Mouse (Mus musculus) NIH3T3 (cell line): ENCODE results near the gene Poc1b.

ENCODE experiments used
- DNase-seq: peaks from one replicate; pipeline ENCODE4 v3.0.0-alpha.2; 2012; ENCODE audit warnings: low read depth

Gene Poc1b

DNA sequence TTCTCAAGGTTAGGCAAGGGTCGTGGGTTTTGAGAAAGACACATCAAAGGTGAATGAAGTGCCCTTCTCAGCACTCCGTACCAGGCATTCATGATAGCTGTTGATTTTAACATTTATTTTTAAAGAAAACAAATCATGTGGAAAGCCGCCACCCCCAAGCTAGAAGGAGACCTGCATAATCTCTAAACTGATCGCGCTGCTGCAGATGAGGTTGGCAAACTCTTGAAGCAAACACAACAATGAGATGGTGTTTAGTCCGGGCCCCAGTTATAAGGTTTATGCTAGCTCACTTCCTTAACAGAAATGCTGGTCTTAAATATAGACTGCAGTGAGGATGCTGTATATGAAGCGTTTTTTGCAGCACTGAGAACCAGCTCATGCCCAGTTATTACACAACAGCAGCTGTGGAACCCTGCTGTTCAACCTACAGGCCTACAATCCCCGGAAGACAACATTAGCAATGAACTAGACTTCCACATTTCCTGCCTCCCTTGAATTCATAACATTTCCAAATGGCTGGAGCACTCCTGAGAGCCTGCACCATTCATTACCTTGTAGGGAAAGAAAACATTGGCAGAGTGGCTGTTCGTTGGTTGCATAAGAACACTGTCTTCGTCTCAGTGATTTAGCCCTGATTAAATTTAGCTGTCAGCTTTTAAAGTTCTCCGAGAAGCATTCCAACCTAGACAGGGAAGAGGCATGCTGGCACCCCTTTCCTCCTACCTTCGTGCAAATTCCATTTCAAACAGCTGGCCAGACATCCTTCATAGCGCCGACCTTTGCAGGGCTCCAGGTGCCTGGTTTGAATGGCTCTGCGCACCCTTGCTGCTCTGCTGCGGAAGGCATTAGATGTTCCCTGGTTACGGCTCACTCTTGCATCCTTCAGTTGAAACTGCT is 121.4 kb downstream of the Poc1b start:
- DNase-seq = no peak

DNA sequence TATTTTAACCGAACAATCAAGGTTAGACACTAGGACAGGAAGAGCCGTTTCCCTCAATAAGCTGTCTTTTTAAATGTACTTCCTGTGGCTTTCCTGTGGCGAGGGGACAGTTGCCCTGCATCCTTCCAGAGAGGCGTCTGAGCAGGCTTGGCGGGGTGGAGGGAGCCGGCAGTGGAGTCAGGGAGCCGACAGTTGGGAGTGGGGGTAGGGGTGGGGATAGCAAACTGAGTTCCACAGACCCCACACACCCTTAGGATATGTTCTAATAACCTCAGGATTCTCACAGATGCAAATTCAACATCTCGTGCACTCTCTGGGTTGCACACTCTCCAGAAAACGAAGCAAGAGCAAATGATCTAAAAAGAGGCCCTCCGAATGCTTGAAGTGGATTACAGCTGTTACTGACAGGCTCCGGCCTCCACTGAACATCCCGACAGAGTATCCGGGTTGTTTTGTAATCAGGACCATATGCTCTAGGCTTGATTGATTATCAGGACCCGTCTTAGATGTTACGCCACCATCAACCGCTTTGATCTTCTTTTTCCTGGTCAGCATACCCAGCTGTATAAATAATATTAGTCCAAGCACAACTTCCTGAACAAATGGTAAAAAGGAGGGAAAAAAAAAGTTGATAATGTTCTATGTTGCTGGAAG is 122.3 kb downstream of the Poc1b start:
- DNase-seq = no peak

DNA sequence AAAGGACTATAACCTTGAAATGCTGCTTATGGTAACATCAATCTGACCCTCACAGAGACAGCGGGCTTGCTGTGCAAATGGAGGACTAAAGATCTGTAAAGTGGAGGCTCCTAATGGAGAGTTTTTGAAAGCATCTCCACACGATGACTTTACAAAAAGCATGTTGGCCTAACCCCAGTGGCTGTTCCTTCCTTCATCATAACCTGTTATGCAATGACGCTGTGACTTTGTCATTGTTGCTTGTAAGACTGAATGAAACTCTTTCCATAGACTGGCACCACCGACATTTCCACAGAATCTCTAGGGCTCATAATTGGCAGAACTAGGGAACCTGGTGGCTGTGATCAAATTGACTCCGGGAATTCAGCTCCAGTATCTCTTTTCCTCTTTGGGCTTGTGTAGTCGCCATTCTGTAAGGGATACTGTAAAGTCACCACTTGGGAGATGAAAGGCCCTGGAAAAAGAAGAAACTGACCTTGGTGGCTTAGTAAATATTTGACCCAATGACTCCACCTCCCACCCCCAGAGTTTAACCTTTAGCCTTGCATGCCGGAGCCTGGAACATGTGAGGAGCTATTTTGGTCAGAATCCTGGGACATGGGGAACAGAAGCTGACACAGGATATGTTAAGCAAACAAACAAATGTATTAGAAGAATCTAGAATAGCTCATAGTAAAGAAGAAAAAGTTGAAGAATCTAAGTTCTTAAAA is 125.8 kb downstream of the Poc1b start:
- DNase-seq = no peak

DNA sequence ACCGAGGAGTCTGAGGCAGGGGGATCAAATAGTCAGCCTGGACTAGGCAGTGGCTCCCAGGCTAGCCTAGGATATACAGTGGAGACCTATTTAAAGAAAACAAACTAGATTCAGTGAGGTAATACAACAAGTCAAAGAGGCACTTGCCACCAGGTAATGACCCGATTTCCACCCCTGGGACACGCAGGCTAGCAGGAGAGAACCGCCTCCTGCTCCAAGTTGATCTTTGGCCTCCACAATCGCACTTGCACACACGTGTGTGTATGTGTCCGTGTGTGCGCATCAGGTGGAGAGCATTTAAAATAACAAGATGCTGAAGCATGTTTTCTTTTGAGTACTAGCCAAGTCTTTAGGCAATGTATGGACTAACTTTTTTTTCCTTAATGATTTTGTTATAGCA is 127.5 kb downstream of the Poc1b start:
- DNase-seq = no peak

DNA sequence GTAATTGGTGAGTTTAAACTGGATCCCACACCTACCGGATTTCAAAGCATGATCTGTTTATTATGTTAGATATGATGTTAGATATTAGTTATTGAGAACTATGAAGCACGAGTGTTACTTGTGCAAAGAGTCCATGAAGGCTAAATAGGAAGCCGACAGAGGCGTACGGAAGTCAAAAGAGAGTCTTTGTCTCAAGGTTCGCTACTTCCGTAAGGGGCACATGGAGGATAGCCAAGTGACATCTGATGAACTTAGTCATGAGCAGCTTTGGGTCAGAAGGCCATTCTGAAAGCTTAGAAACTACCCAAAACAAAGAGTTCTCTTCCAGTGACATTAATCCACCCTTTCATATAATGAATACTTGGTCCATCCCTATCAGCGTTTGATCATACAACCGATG is 128.2 kb downstream of the Poc1b start:
- DNase-seq = no peak

DNA sequence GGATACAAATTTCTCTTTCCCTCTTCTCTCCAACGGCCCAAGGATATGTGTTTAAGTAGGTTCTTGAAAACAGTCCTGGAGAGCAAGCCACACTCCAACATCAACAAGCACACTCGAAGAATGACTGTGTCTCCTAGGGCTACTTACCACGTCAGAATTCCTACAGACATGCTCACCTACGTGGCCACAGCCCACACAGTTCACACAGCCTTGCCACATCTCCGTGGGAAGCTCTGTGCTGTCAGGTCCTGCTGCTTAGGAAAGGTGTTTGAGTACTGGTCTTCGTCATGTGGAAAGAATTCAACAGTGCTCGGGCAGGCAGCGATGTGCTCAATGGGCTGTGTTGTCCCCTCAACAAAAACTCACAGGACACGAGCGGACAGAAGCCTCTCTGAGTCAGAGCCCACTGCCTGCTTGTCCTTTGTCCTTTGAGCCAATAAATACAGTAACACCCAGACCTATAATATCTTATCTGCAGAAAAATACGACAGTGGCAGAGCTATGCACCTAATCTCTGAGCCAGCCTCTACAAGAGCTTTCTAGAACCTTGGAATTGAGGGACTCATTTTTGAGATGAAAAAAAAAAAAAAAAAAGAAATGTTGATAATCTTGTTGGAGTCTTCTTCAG is 130.5 kb downstream of the Poc1b start:
- peak; percentile 47 for DNase-seq

DNA sequence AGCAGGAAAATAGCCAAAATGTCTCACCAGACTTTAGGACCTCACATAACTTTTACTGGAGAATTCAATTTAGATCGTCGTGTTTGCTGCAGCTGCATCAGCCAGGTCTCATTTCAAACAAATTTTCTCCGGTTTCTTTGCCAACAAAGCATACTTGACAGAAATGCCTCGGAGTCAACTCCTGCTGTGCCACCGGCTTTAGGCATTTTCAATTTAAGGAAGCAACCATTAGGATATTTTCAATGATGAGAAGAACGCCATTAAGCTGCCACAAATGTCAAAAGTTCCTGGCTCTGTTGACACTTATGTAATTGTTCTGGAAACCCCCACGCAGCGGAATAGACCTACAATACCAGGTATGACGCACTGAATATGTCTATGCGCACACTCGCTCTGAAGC is 131.7 kb downstream of the Poc1b start:
- DNase-seq = no peak

DNA sequence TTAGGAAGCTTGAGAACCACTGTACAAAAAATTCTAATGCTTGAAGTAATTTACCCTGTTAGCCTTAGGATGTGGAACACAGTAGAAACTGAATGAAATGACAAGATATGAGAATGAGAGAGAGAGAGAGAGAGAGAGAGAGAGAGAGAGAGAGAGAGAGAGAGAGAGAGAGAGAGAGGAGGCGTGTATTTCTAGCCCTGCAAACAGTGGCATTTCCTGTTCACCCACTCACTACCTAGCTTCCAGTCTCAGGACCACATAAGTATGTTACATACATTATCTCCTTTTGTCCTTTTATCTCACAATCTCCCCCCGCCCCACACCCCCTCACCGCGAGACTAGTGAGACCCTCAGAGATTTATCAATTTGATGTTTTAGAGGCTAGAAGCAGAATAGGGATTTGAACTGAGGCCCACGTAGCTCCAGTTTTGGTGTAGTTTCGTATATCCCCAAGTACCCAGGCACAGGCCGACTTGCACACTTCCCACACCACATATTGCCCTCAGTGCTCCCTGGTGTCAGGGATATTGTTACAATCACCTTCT is 134.5 kb downstream of the Poc1b start:
- DNase-seq = no peak

DNA sequence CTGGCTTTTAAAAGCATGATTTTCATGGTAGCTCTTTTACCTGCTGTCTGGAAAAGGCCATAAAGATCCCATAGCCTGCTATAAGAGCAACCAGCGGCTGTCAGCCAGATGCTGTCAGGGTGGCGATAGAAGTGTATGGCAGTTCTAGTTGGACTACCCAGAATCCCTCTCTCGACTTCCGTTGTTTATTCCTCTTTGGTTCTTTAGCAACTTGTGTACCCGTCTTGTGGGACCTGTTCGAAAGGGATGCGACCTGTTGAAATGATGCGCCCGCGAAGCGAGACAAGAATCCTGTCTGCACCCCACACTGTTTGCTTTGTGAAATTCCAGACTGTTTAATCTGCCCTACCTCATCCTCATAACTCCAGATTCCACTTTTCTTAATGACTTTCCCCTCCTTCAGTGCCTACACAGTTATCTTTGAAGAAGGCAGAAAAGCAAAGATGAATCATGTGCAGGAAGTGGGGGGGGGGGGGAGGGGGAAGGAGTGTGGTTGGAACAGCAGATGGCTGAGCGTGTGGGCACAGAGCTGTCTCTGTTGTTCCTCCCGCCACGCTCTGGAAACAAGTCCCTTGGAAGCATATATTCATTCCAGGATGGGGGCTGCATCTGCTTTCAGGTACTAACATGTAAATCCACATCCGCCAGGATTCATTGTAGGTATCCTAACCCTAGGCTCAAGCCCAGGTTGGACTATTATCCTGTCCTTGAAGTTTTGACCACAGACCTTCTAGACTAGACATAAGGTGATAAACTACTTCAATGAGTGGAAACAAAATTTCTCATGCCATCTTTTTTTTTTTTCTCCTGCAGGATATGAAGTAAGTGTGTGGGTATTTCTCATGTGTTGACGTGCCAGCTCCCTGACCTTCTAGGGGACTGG is 135.2 kb downstream of the Poc1b start:
- DNase-seq = peak; percentile 58

DNA sequence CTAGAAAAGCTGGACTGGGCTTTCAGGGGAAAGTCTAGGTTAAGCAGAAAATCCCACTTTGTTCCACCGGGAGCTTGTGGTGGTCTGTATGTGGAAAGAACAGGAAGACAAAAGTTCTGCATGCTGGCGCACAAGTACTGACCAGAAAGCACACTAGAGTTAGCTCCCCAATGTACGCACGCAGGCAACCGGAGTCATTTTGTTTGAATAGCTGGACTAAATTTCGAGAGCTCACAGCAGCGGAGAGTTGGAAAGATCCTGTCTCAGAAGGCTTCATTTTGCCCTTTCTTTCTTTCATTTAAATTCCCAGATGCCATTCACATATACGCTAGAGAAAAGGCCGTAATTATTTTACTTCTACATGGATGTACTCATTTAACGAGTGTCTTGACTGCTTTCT is 135.9 kb downstream of the Poc1b start:
- DNase-seq = no peak

DNA sequence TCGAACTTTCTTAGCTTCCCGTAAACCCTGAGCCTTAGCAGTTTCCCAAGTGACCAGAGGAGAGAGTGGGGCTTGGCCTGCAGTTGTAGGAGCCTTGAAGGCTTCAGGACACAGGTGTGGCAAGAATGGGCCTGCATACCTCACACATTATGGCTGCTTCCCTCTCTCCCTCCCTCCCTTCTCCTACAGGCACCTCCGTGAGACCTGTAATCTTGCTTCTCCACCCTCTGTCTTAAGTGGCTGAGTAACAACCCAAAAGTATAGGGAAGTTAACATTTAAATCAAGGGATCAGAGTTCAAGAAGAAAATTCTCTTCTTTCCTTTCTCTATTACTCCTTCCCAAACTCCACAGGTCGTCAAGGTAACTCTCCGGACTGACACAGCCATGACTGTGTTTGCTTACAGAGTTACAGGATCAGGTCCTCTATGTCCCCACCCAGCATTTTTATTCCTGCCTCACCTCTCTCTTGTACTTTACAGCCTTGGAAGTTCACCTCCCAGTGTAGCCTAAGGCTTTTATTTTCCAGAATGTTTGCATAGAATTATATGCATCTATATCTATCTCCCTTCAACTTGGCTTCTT is 137.2 kb downstream of the Poc1b start:
- no peak for DNase-seq

DNA sequence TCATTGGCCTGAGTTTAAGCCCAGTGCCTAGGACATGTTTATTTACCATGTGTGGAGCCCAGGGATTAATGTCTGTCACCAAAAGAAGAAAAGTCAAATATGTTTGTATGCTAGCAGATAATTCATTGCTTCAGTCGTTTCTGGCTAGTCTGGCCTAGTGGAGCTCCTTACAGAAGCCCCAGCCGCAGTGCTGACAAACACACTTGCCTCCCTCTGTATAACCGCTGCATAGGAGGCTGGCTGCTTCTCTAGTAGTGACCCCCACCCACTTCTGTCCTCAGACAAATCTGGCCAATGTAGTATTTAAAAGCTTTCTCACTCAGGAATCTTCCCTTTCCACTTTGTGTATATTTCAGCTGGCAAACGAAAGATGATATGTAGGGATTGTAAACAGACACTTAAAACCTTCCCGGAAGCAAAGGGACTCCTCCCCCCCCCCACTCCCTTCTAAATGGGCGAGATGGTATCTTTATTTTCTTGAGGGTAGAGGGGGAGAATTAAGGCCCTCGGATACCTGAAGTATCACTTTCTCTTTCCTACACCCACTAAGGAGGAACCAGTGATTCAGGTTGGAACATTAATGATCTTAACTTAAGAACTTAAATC is 137.9 kb downstream of the Poc1b start:
- DNase-seq = no peak

DNA sequence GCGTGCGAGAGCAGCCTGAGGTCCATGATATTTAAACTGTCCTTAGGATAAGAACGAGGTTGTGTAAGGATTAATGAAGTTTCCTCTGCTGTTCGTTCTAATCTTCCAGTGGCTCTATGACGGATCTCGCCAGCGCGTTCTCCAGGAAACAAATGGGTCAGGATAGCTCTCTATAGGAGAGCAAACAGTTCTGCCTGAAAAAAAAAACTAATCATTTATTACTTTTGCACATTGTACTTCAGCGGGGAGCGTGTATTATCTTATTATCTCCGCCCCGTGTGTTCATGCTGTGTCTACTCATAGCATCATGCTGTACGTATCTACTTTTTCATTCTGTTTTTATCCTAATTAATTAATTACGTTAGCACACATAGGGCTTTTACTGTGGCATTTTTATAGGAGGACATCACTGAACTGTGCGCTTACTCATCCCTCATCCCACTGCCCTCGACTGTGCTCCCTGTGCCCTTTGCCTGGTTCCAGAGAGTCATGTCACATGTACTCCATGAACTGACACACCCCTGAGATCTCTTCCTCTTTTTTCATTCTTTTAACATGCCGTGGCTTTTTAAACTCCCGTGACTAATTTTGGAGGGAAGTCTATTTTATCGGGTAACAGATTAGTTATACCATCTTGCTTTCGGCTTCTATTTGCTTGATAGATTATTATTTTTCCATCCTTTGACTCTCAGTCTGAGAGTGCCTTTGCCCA is 140.1 kb downstream of the Poc1b start:
- no peak for DNase-seq
